ENCODE assay signal across 9 mouse cellular contexts in genomic region chr4:120882002-120882625, GRCm38 (mm10). TPM values are rescaled to one million over a fixed set of nuclear protein-coding genes. Genes with fewer than 3 reads are reported as not detected.
A peak's percentile ranks its signal among the peaks of the same experiment; 100 is the strongest.
DNase-seq lines count a peak whose midpoint lies in the region; ATAC-seq and TF ChIP-seq lines count a peak whose summit lies in the region.
"Had no signal": no experiment of that assay in that cellular context is flagged by ENCODE, and none has a peak within 500 bp of the region (broad histone marks: within the 10 kb centered on the region; RNA-seq: fewer than 3 reads in every experiment).

No protein-coding gene starts in this region.

- no peaks in the 10 kb centered on the region for H3K9me3 ChIP-seq in neural tube, embryonic 11.5 days (ENCODE audit: control insufficient read depth, low read length)
- no peaks in the 10 kb centered on the region for H3K9me3 ChIP-seq in hindbrain, embryonic 15.5 days
- no peaks in the 10 kb centered on the region for H3K9me3 ChIP-seq in neural tube, embryonic 13.5 days
- no peaks in the 10 kb centered on the region for H3K9me3 ChIP-seq in liver, postnatal 0 days (ENCODE audit: low read length)
- H3K9me3 ChIP-seq in liver, embryonic 12.5 days (replicated peaks), result no peaks in the 10 kb centered on the region

- peaks cover 14% of the 10 kb centered on the region for H3K4me1 ChIP-seq in neural tube, embryonic 11.5 days (ENCODE audit: control insufficient read depth, insufficient read depth, low read length)
- peaks cover 33% of the 10 kb centered on the region for H3K4me1 ChIP-seq in hindbrain, embryonic 15.5 days (replicated peaks)
- peaks cover 59% of the 10 kb centered on the region for H3K4me1 ChIP-seq in neural tube, embryonic 13.5 days (replicated peaks)
- peaks cover 9% of the 10 kb centered on the region for H3K4me1 ChIP-seq in liver, postnatal 0 days (ENCODE audit: insufficient read depth)
- H3K4me1 ChIP-seq in liver, embryonic 12.5 days, result peaks cover 12% of the 10 kb centered on the region; the same call in 1 of the 2 replicates

- TF ChIP-seq EP300 in liver, postnatal 0 days (IDR thresholded peaks at IDR 0.05; ENCODE audit: low read depth), result no peak

- no peak overlapping the region for H3K9ac ChIP-seq in neural tube, embryonic 11.5 days (ENCODE audit: low read length)
- H3K9ac ChIP-seq in hindbrain, embryonic 15.5 days, result no peak overlapping the region
- 0 out of 2 replicates have a peak overlapping the region, but pooled peaks have one; percentile 23 for H3K9ac ChIP-seq in neural tube, embryonic 13.5 days
- H3K9ac ChIP-seq in liver, postnatal 0 days (replicated peaks), result no peak overlapping the region
- H3K9ac ChIP-seq in liver, embryonic 12.5 days, result no peak overlapping the region

- H3K36me3 ChIP-seq in neural tube, embryonic 11.5 days (ENCODE audit: control insufficient read depth, insufficient read depth, low read length), result no peaks in the 10 kb centered on the region
- H3K36me3 ChIP-seq in hindbrain, embryonic 15.5 days, result no peaks in the 10 kb centered on the region
- H3K36me3 ChIP-seq in neural tube, embryonic 13.5 days, result no peaks in the 10 kb centered on the region
- H3K36me3 ChIP-seq in liver, postnatal 0 days (replicated peaks; ENCODE audit: insufficient read depth, low read length), result no peaks in the 10 kb centered on the region
- H3K36me3 ChIP-seq in liver, embryonic 12.5 days, result no peaks in the 10 kb centered on the region

- no peaks in the 10 kb centered on the region for H3K27me3 ChIP-seq in neural tube, embryonic 11.5 days (ENCODE audit: control insufficient read depth, insufficient read depth, low read length)
- no peaks in the 10 kb centered on the region for H3K27me3 ChIP-seq in hindbrain, embryonic 15.5 days
- H3K27me3 ChIP-seq in neural tube, embryonic 13.5 days, result no peaks in the 10 kb centered on the region; the same call in 1 of the 2 replicates
- H3K27me3 ChIP-seq in liver, postnatal 0 days (ENCODE audit: insufficient read depth, low read length), result 0 out of 2 replicates have a peak, but pooled peaks cover 2% of the 10 kb centered on the region
- H3K27me3 ChIP-seq in liver, embryonic 12.5 days (replicated peaks), result 0 out of 2 replicates have a peak, but pooled peaks cover 22% of the 10 kb centered on the region

- no peak overlapping the region for H3K4me3 ChIP-seq in neural tube, embryonic 11.5 days (ENCODE audit: low read depth, low read length)
- H3K4me3 ChIP-seq in hindbrain, embryonic 15.5 days, result no peak overlapping the region
- H3K4me3 ChIP-seq in neural tube, embryonic 13.5 days, result no peak overlapping the region
- H3K4me3 ChIP-seq in liver, postnatal 0 days (ENCODE audit: low read depth, low read length), result no peak overlapping the region
- H3K4me3 ChIP-seq in liver, embryonic 12.5 days, result no peak overlapping the region

- no peak for TF ChIP-seq CTCF in liver, postnatal 0 days (IDR thresholded peaks at IDR 0.05; ENCODE audit: low read depth)

- H3K4me2 ChIP-seq in neural tube, embryonic 11.5 days (ENCODE audit: low read depth), result no peak overlapping the region
- 0 out of 2 replicates have a peak overlapping the region, but pooled peaks have one; percentile 16 for H3K4me2 ChIP-seq in hindbrain, embryonic 15.5 days
- H3K4me2 ChIP-seq in neural tube, embryonic 13.5 days, result no peak overlapping the region
- no peak overlapping the region for H3K4me2 ChIP-seq in liver, postnatal 0 days (ENCODE audit: low read depth, low read length)
- H3K4me2 ChIP-seq in liver, embryonic 12.5 days, result no peak overlapping the region

- peak; percentile 54 for DNase-seq in neural tube, embryonic 11.5 days (ENCODE audit: low spot score)
- DNase-seq in neural tube, embryonic 10.5 days (ENCODE audit: extremely low spot score, low spot score), result no peak
- no peak for DNase-seq in gastrocnemius, postnatal 10 days
- no peak for DNase-seq in liver, postnatal 0 days

- ATAC-seq in neural tube, embryonic 11.5 days (ENCODE audit: insufficient read depth, low FRiP score, low TSS enrichment), result peak; percentile 84
- peak; percentile 84 for ATAC-seq in hindbrain, embryonic 15.5 days (ENCODE audit: low FRiP score, low read depth)
- peak; percentile 79 for ATAC-seq in neural tube, embryonic 13.5 days (ENCODE audit: low read depth)
- ATAC-seq in liver, postnatal 0 days, result no peak
- no peak for ATAC-seq in liver, embryonic 12.5 days
- ATAC-seq in megakaryocyte, adult 5-6 weeks (ENCODE audit: poor library complexity, severe bottlenecking), result no peak

- H3K27ac ChIP-seq in neural tube, embryonic 11.5 days (ENCODE audit: low read depth, low read length), result no peak overlapping the region
- no peak overlapping the region for H3K27ac ChIP-seq in hindbrain, embryonic 15.5 days (replicated peaks)
- H3K27ac ChIP-seq in neural tube, embryonic 13.5 days (replicated peaks), result no peak overlapping the region
- no peak overlapping the region for H3K27ac ChIP-seq in liver, postnatal 0 days (ENCODE audit: low read depth)
- H3K27ac ChIP-seq in liver, embryonic 12.5 days, result no peak overlapping the region

- WGBS in neural tube, embryonic 11.5 days, result 36% methylated on average over 5 of the region's 5 CpGs
- 28% methylated on average over 5 of the region's 5 CpGs for WGBS in hindbrain, embryonic 15.5 days
- 30% methylated on average over 5 of the region's 5 CpGs for WGBS in neural tube, embryonic 13.5 days
- WGBS in liver, postnatal 0 days (ENCODE audit: insufficient replicate concordance), result 46% methylated on average over 5 of the region's 5 CpGs
- 51% methylated on average over 5 of the region's 5 CpGs for whole genome bisulfite sequencing in liver, embryonic 12.5 days (ENCODE audit: insufficient replicate concordance)

RNA-seq across cellular contexts. Expression of gene Rims3, which starts 27.5 kb away (rescaled TPM):
- polyA plus RNA-seq in neural tube, embryonic 11.5 days (2014; fragmentation: Nextera tagmentation; extraction: Ambion mirVana), result 4.6 and 5.2 TPM in 2 replicates
- 26.4 and 26.5 TPM in 2 replicates for polyA plus RNA-seq in hindbrain, embryonic 15.5 days (2015; fragmentation: Nextera tagmentation; extraction: Ambion mirVana)
- 16.1 and 18.8 TPM in 2 replicates for polyA plus RNA-seq in neural tube, embryonic 13.5 days (2015; fragmentation: Nextera tagmentation; extraction: Ambion mirVana)
- total RNA-seq in gastrocnemius, postnatal 10 days (2021), result under 1 TPM; 0.20 to 0.40 TPM
- polyA plus RNA-seq in liver, postnatal 0 days (2015; fragmentation: Nextera tagmentation; extraction: Ambion mirVana), result 0.26 and 0.31 TPM in 2 replicates
- polyA plus RNA-seq in liver, embryonic 12.5 days (2016; fragmentation: Nextera tagmentation; extraction: Ambion mirVana), result 0.23 and 0.30 TPM in 2 replicates
- total RNA-seq in megakaryocyte, adult 5-6 weeks (2015), result 0.05 and 0.29 TPM in 2 replicates
- total RNA-seq in megakaryocyte, adult 5-6 weeks (2017), result 0.04 and 0.15 TPM in 2 replicates
- total RNA-seq: MEL had no signal

RNA-seq across cellular contexts. Expression of gene Exo5, which starts 42.7 kb away (rescaled TPM):
- 32.3 and 32.8 TPM in 2 replicates for polyA plus RNA-seq in neural tube, embryonic 11.5 days (2014; fragmentation: Nextera tagmentation; extraction: Ambion mirVana)
- 30.2 and 30.7 TPM in 2 replicates for polyA plus RNA-seq in hindbrain, embryonic 15.5 days (2015; fragmentation: Nextera tagmentation; extraction: Ambion mirVana)
- polyA plus RNA-seq in neural tube, embryonic 13.5 days (2015; fragmentation: Nextera tagmentation; extraction: Ambion mirVana), result 36.1 and 38.8 TPM in 2 replicates
- 1 to 10 TPM; 3.9 to 6.5 TPM for total RNA-seq in gastrocnemius, postnatal 10 days (2021)
- 3.7 TPM in 2 replicates for polyA plus RNA-seq in liver, postnatal 0 days (2015; fragmentation: Nextera tagmentation; extraction: Ambion mirVana)
- 9.8 and 11.7 TPM in 2 replicates for polyA plus RNA-seq in liver, embryonic 12.5 days (2016; fragmentation: Nextera tagmentation; extraction: Ambion mirVana)
- 8.4 and 13.8 TPM in 2 replicates for total RNA-seq in megakaryocyte, adult 5-6 weeks (2015)
- total RNA-seq in megakaryocyte, adult 5-6 weeks (2017), result 13.4 and 20.3 TPM in 2 replicates

RNA-seq across cellular contexts. Expression of gene Nfyc, which starts 50.7 kb away (rescaled TPM):
- polyA plus RNA-seq in neural tube, embryonic 11.5 days (2014; fragmentation: Nextera tagmentation; extraction: Ambion mirVana), result 119 and 126 TPM in 2 replicates
- 78.4 and 82.1 TPM in 2 replicates for polyA plus RNA-seq in hindbrain, embryonic 15.5 days (2015; fragmentation: Nextera tagmentation; extraction: Ambion mirVana)
- 86.6 and 90.8 TPM in 2 replicates for polyA plus RNA-seq in neural tube, embryonic 13.5 days (2015; fragmentation: Nextera tagmentation; extraction: Ambion mirVana)
- 10 to 100 TPM; 47.2 to 55.8 TPM for total RNA-seq in gastrocnemius, postnatal 10 days (2021)
- 30.4 and 32.0 TPM in 2 replicates for polyA plus RNA-seq in liver, postnatal 0 days (2015; fragmentation: Nextera tagmentation; extraction: Ambion mirVana)
- 64.2 and 66.4 TPM in 2 replicates for polyA plus RNA-seq in liver, embryonic 12.5 days (2016; fragmentation: Nextera tagmentation; extraction: Ambion mirVana)
- 64.3 and 66.1 TPM in 2 replicates for total RNA-seq in megakaryocyte, adult 5-6 weeks (2015)
- total RNA-seq in megakaryocyte, adult 5-6 weeks (2017), result 55.0 and 67.3 TPM in 2 replicates

Comparison
In these comparisons a context has a peak if more than half of its experiments do, and no peak if none do; other contexts are left out.
1. ATAC-seq: peak in neural tube, embryonic 11.5 days (single experiment), hindbrain, embryonic 15.5 days (single experiment) and neural tube, embryonic 13.5 days (single experiment); none in liver, postnatal 0 days (single experiment), liver, embryonic 12.5 days (single experiment) and megakaryocyte, adult 5-6 weeks (single experiment).